8 mouse cellular contexts compared by ENCODE assay signal in the genomic region with DNA sequence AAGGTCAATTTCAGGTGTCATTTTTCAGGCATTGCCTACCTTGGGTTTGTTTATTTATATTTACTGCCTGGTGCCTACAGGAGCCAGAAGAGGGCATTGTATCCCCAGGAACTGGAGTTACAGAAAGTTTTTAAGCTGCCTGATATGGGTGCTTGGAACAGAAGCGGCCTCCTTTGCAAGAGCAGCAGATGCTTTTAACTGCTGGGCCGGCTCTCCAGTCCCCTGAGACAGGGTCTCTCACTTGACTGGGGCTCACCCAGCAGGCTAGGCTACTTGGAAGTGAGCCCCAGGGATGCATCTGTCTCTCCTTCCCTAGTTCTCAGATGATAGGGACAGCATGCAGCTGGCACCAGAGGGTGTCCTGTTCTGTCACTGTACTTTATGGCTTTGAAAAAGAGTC. TPM values are rescaled to one million over a fixed set of nuclear protein-coding genes. Genes with fewer than 3 reads are reported as not detected.
DNase-seq lines count a peak whose midpoint lies in the region; ATAC-seq lines count a peak whose summit lies in the region.

No protein-coding gene starts in this region.

- no peaks in the 10 kb centered on the region for H3K36me3 ChIP-seq in kidney, embryonic 15.5 days

- no peak overlapping the region for H3K4me3 ChIP-seq in kidney, embryonic 15.5 days (replicated peaks)

- WGBS in kidney, embryonic 15.5 days = 48% methylated on average over 2 of the region's 2 CpGs

- no peaks in the 10 kb centered on the region for H3K27me3 ChIP-seq in kidney, embryonic 15.5 days

- H3K9me3 ChIP-seq in kidney, embryonic 15.5 days (replicated peaks) = no peaks in the 10 kb centered on the region

- DNase-seq in CD4-positive, CD25-positive, alpha-beta regulatory T cell, adult 2 months (ENCODE audit: low read depth, low spot score) = peak; percentile 14
- DNase-seq in kidney, postnatal 25 days = no peak
- peak; percentile 46 for DNase-seq in retina, postnatal 1 day
- DNase-seq in retina, embryonic 14.5 days (ENCODE audit: low spot score) = no peak
- DNase-seq in adrenal gland, postnatal 25 days = no peak
- no peak for DNase-seq in urinary bladder, adult 18-20 months (ENCODE audit: low spot score in 2 of 2)

- ATAC-seq in CD4-positive, CD25-positive, alpha-beta regulatory T cell, adult 4 months = no peak
- 0 out of 2 replicates have a peak, but pooled peaks have one; percentile 11 for ATAC-seq in kidney, embryonic 15.5 days (replicated peaks; ENCODE audit: low FRiP score)

- H3K9ac ChIP-seq in kidney, embryonic 15.5 days = no peak overlapping the region

- H3K4me2 ChIP-seq in kidney, embryonic 15.5 days = peak overlapping the region; percentile 55

- H3K27ac ChIP-seq in kidney, embryonic 15.5 days = peak overlapping the region; percentile 96

- H3K4me1 ChIP-seq in kidney, embryonic 15.5 days = peaks cover 80% of the 10 kb centered on the region

RNA-seq across cellular contexts. Expression of a gene that starts 59.6 kb away (rescaled TPM):
- polyA plus RNA-seq in CD4-positive, CD25-positive, alpha-beta regulatory T cell, adult 4 months (2017; shearing (Covaris generic)) = 100 to 1,000 TPM; 114 to 143 TPM
- 37.5 and 39.5 TPM in 2 replicates for polyA plus RNA-seq in kidney, embryonic 15.5 days (2015; fragmentation: Nextera tagmentation; extraction: Ambion mirVana)
- total RNA-seq in adrenal gland, postnatal 25 days (2021) = 176 and 187 TPM in 2 replicates

Comparison
In these comparisons a context has a peak if more than half of its experiments do, and no peak if none do; other contexts are left out.
1. DNase-seq: peak in CD4-positive, CD25-positive, alpha-beta regulatory T cell, adult 2 months (single experiment) and retina, postnatal 1 day (single experiment); none in kidney, postnatal 25 days (0 of 2), retina, embryonic 14.5 days (single experiment), adrenal gland, postnatal 25 days (single experiment) and urinary bladder, adult 18-20 months (0 of 2).